Mouse (Mus musculus) granulocyte monocyte progenitor cell, adult 5-6 weeks (primary cell): ENCODE data around the gene Arpc1a. TPM values are rescaled to one million over a fixed set of nuclear protein-coding genes. Genes with fewer than 3 reads are reported as not detected.
"Not testable (repeated sequence)": the region's sequence is repeated elsewhere in the genome, so short reads cannot be mapped to it uniquely, and the experiment has no call there.

Experiments
- ATAC-seq: replicated peaks from 2 replicates; pipeline ENCODE4 v1.8.0; 2016; ENCODE audit warnings: mild to moderate bottlenecking, moderate TSS enrichment, inconsistent platforms; ENCODE audit not compliant: poor library complexity, severe bottlenecking
- total RNA-seq, 2 experiments: library from RNA; stranded (forward) in 1 of 2; stranded (reverse) in 1 of 2; fragments of 200-712, 200-1000 nt in 1 of 2; fragments of >200 nt in 1 of 2; fragmentation: Nextera tagmentation in 1 of 2; gene quantifications; 2 replicates each; pipeline ENCODE4 v1.2.3; 2014 to 2017

Gene Arpc1a
- total RNA-seq, 2 experiments from 2014 or later: 48.1 to 76.8 TPM

DNA sequence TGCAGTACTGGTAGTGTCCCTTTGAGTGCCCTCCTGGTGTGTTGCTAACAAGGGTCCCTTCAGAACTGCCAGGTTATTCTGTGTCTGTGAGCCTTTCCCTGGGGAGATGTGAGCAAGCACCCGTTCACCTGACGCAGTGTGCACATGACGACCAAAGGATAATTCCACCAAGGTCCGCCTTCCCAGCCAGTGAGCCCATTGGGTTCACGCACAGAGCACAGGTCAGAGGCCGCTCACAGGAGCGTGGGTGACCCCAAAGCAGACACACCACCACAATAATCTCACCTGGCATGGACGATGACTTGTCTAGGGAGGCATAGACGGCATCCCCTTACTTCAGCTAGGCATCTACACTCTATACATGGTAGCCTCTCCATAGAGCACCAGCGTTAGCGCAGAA lies 17.8 kb downstream of the Arpc1a start:
- not testable (repeated sequence) for ATAC-seq

DNA sequence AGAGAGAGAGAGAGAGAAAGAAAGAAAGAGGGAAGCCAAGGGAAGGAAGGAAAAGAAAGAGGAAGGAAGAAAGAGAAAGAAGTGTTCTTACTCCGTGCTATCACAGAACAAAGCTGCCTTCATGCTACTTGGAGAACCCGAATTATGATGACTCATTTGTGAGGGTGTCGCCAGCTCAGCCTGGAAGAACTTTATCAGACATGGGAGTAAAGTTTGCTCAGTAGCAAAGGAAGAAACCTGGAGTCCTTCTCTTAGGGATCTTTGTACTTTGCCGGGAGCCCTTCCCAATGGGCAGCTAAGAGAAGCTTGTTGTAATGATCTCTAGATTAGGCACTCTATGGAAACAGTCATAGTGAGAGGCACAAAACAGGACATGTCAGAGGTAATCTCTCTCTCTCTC lies 19.1 kb downstream of the Arpc1a start:
- ATAC-seq: no peak

DNA sequence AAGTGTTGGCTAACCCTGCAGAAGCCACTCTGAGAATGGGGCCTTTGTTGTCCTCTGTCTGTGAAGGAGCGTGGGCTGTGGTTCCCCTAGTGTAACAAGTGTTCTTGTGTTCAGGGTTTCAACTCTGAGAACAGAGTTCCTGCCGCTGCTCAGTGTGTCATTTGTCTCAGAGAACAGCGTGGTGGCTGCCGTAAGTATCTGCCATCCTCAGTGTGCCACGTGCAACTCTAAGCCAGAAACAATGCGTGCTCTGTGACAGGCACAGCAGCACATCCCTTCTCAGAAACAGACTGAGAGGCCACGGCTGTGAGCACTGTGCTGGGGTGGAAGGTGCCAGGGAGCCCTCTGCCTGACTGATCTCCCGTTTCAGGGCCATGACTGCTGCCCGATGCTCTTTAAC lies 20.7 kb downstream of the Arpc1a start:
- ATAC-seq: no peak

- no peak for ATAC-seq
Measured at GRCm38 (mm10) chr5:145105694-145106275, 22.2 kb downstream of the Arpc1a start.

GRCm38 (mm10) chr5:145110401-145110800 lies 26.8 kb downstream of the Arpc1a start:
- ATAC-seq: no peak

DNA sequence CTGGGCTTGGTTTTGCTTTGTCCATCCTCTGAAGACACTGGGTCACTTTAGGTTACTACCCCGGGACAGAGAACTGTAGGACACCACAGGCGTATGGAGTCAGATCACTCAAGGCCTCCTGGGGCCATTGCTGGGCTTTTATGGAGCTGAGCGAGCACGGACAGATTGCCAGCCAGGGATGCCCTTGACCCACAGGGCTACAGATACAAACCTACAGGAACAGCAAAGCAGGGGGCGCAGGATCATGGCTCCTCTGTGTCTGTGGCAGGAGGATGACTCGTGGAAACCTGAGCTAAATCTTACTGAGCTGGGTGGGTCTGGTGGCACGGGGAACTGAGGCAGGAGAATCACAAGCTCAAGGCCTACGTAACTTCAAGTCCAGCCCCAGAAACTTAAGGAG lies 28.9 kb downstream of the Arpc1a start:
- no peak for ATAC-seq

GRCm38 (mm10) chr5:145113416-145113815 lies 29.8 kb downstream of the Arpc1a start:
- ATAC-seq: no peak

DNA sequence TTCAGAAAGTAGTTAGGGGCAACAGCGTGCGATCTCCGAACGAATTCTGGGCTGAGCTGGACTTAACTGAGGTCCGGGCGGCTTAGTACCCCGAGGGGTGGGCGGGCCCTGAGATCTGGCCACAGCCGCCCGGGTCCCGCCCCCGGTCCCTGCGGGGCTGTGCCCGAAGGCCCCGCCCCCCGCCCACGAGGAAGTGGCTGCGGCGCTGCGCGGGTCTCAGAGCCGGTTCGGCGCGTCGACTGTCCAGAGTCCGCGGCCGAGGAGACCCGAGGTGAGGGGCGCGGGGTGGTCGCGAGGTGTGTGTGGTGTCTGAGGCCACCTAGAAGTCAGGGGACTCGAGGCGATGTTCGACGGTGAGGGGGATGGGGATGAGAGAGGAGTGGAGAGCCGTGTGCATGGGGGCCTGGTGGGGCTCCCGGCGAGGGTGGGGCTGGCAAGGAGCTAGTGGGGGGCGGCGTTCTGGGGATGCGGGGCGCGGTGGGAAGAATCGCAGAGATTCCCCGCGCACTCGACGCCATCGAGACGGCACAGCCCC lies 30.5 kb downstream of the Arpc1a start, which contains the start of gene Arpc1b:
Gene Arpc1b (plus strand): TSS at position 145 of the 535 bp plus-strand sequence.
- ATAC-seq: peak; percentile 60

DNA sequence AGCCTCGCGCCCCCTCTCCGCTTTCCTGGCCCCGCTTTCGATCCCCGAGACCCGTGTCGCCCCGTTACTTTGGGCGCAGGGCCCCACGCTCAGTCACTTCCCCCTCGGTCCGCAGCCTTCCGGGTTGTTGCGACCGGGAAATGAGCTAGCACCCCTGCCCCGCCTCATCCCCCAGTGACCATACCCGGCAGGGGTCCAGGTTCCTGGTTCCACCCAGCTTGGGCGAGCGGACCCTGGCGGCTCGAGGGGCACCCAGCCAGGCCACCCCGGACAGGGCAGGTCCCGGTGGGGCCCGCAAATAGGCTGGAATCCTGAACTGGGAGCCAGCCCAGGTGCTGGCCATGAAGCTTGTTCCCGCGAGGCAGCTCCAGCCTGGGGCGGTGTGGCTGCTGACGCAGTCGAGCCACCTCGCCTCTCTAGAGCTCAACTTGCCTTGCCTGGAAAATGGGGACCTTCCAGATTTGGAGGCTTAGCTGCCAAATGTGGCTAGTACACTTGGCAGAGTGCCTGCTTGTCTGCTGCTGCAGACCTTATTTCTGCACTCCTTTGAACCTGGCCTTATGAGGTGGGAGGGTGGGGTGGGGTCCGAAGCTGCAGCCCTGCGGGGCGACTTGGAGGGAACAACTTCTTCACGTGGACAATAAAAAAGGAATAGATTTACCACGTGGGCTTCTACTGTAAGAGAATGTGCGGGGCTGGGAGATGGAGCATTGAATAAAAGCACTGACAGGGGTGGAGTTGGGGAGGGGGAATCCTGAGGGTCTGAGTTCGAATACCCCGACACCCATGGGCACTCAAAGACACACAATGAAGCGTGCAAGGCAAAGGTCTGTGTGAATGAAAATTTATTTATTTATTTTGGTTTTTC lies 31.2 kb downstream of the Arpc1a start:
- ATAC-seq: peak; percentile 62

- no peak for ATAC-seq
Measured at GRCm38 (mm10) chr5:145115736-145116135, 32.1 kb downstream of the Arpc1a start.

- peak; percentile 57 for ATAC-seq
Measured at GRCm38 (mm10) chr5:145116316-145116715, 32.7 kb downstream of the Arpc1a start.

GRCm38 (mm10) chr5:145116916-145117315 lies 33.3 kb downstream of the Arpc1a start:
- ATAC-seq: peak; percentile 9; the same call in 1 of the 2 replicates

DNA sequence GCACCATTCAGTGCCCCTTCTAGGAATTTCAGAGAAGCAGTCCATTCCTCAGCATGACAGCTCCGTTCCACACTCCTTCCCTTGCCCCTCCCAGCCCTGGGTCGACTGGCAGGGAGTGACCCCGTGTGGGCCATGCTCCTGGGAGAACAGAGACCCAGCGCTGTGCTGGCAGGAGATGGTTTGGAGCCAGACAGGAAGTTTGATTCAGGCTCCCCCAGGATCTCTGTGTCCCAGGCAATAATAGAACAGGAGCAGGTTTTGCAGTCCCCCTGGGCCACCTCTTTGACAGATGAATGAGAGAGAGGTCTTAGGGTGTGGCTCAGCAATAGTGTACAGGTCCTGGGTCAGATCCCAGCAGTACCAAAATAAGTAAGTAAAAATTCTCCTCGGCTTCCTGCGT lies 34.4 kb downstream of the Arpc1a start:
- no peak for ATAC-seq

DNA sequence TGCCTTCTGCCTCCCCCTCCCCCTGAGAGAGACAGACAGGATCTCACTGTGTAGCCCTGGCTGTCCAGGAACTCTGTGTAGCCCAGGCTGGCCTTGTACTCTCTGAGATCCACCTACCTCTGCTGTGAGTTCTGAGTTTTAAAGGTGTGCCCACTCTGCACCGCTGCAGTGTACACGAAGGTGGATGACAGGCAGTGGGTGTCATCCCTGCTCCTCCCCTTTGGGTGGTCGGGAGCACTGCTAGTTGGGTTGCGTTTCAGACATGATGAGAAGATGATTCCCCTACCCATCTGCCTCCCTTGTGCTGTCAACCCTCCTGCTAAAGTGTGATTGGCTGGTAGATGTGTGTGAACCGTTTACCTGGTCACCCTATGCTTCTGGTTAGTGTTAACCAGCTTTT lies 34.8 kb downstream of the Arpc1a start:
- ATAC-seq: no peak

DNA sequence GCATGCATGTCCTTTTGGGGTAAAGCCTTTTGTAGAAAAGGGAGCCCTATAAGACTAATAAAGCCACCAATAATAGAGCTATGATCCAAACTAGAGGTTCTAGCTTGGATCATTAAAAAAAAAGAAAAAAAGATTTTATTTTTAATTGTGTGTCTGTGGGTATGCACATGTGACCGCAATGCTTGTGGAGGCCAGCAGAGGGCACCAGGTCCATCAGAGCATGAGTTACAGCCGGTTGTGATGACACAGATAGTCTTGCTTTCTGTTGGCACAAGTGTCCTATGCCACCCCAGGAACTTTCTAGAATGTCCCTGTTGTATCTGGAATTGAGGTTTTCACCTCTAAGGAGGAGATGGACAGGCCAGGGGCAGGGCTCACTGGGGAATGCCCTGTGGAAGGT lies 35.8 kb downstream of the Arpc1a start:
- ATAC-seq: peak; percentile 18; the same call in 1 of the 2 replicates

- ATAC-seq: no peak
Measured at GRCm38 (mm10) chr5:145120921-145121320, 37.3 kb downstream of the Arpc1a start.

DNA sequence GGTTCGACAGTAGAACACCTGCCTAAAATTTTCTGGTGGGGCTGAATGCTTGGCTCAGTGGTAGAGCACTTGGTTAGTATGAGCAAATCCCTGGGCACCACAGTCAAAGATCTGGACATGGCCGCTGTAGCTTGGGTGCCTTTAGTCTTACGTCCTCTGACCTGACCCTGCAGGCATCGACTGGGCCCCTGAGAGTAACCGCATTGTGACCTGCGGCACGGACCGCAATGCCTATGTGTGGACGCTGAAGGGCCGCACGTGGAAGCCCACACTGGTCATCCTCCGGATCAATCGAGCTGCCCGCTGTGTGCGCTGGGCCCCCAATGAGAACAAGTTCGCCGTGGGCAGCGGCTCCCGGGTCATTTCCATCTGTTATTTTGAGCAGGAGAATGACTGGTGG lies 39.8 kb downstream of the Arpc1a start:
- ATAC-seq: no peak

DNA sequence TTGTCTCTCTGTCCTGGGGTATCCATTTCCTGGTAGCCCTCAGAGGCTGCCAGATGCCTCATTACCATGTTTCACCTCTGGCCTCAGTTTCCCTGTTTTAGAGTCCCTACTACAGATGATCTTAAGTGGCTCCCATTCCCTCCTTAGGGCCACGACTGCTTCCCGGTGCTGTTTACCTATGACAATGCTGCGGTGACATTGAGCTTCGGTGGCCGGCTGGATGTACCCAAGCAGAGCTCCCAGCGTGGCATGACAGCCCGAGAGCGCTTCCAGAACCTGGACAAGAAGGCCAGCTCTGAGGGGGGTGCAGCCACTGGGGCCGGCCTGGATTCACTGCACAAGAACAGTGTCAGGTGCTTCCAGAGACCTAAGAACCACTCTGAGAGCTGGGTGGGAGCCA lies 43.0 kb downstream of the Arpc1a start:
- ATAC-seq: no peak

- no peak for ATAC-seq
Measured at GRCm38 (mm10) chr5:145129124-145129523, 45.5 kb downstream of the Arpc1a start.

DNA sequence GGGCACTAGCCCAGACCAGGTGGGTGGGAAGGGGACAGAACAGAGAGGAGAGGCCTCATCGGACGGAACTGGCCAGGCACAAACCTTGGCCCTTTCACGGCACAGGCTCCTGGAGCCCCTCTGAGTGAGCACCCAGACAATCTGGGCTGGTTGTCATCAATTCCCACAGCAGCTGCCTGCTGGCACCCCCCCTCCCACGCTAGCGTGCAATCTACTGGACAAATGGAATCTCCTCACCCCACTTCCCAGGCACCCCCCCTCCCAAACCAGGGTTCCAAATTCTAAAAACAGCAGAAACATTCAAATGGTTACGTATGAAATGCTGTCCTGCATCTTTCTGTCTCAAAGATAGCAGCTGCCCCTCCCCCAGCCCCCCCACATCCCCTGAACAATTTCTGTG lies 46.1 kb downstream of the Arpc1a start:
- not testable (repeated sequence) for ATAC-seq

DNA sequence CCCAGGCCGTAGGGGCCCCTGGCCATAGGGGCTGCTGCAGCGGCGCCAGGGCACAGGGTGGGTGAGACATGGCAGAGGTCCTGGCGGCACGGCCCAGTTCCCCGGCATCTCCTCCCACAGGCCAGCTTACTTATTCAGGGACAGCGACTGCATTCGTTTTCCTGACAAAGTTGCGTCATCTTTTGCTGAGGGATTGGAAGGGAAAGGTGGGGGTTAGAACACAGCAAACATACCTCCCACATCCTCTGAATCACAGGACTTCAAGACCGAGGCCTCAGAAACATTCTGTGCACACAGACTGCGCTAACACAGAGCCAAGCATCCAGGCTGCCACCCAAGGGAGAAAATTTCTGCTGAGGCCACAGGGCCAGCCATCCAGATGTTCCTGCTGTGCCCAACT lies 46.6 kb downstream of the Arpc1a start:
- ATAC-seq: no peak
